Mouse (Mus musculus): ENCODE measurements at regions not wholly inside any gene's neighbourhood (a gene's known extent, or its start where the extent isn't known, plus 50 kb on each side); places are given as distances from the start of the nearest gene placed in this dataset.
"Not testable (repeated sequence)": the region's sequence is repeated elsewhere in the genome, so short reads cannot be mapped to it uniquely, and the experiment has no call there.

- no peak for DNase-seq (ENCODE audit: low read depth, low spot score)
- no peaks in the 10 kb centered on the region for H3K36me3 ChIP-seq (ENCODE audit: control insufficient read depth, insufficient read depth, low read length, poor library complexity, severe bottlenecking)
- H3K27me3 ChIP-seq (ENCODE audit: control insufficient read depth, insufficient read depth, low read length, poor library complexity, severe bottlenecking) = no peaks in the 10 kb centered on the region
Measured at GRCm38 (mm10) chr3:79002173-79002848, 284.0 kb downstream of the Rapgef2 start.

- Histone ChIP-seq H3K36me3 (ENCODE audit: control insufficient read depth, insufficient read depth, low read length, poor library complexity, severe bottlenecking) (no peaks in the 10 kb centered on the region), H3K27me3 (ENCODE audit: control insufficient read depth, insufficient read depth, low read length, poor library complexity, severe bottlenecking) (no peaks in the 10 kb centered on the region)
- no peak for DNase-seq (ENCODE audit: low read depth, low spot score)
Measured at GRCm38 (mm10) chr3:79001754-79002153, 284.6 kb downstream of the Rapgef2 start.

- Histone ChIP-seq H3K27me3 (ENCODE audit: control insufficient read depth, insufficient read depth, low read length, poor library complexity, severe bottlenecking) (no peaks in the 10 kb centered on the region), H3K36me3 (ENCODE audit: control insufficient read depth, insufficient read depth, low read length, poor library complexity, severe bottlenecking) (no peaks in the 10 kb centered on the region)
- DNase-seq (ENCODE audit: low read depth, low spot score) = no peak
Measured at GRCm38 (mm10) chr3:79000293-79000692, 286.0 kb downstream of the Rapgef2 start.

GRCm38 (mm10) chr3:78999803-79000202 is 286.5 kb downstream of the Rapgef2 start:
- no peak for DNase-seq (ENCODE audit: low read depth, low spot score)
- no peaks in the 10 kb centered on the region for H3K36me3 ChIP-seq (ENCODE audit: control insufficient read depth, insufficient read depth, low read length, poor library complexity, severe bottlenecking)

GRCm38 (mm10) chr3:78988120-78988519 is 298.2 kb downstream of the Rapgef2 start:
- H3K27me3 ChIP-seq (ENCODE audit: control insufficient read depth, insufficient read depth, low read length, poor library complexity, severe bottlenecking) = no peaks in the 10 kb centered on the region
- H3K36me3 ChIP-seq (ENCODE audit: control insufficient read depth, insufficient read depth, low read length, poor library complexity, severe bottlenecking) = no peaks in the 10 kb centered on the region
- DNase-seq (ENCODE audit: low read depth, low spot score) = no peak

More at GRCm38 (mm10) chr3:78999803-79000202, 286.5 kb downstream of the Rapgef2 start:
- H3K27me3 ChIP-seq (ENCODE audit: control insufficient read depth, insufficient read depth, low read length, poor library complexity, severe bottlenecking) = no peaks in the 10 kb centered on the region

- H3K27me3 ChIP-seq (ENCODE audit: control insufficient read depth, insufficient read depth, low read length, poor library complexity, severe bottlenecking) = no peaks in the 10 kb centered on the region
- no peak for DNase-seq (ENCODE audit: low read depth, low spot score)
- H3K36me3 ChIP-seq (ENCODE audit: control insufficient read depth, insufficient read depth, low read length, poor library complexity, severe bottlenecking) = no peaks in the 10 kb centered on the region
Measured at GRCm38 (mm10) chr3:78986726-78987125, 299.6 kb downstream of the Rapgef2 start.

- no peak for DNase-seq (ENCODE audit: low read depth, low spot score)
- H3K27me3 ChIP-seq (ENCODE audit: control insufficient read depth, insufficient read depth, low read length, poor library complexity, severe bottlenecking) = no peaks in the 10 kb centered on the region
- no peaks in the 10 kb centered on the region for H3K36me3 ChIP-seq (ENCODE audit: control insufficient read depth, insufficient read depth, low read length, poor library complexity, severe bottlenecking)
Measured at GRCm38 (mm10) chr3:78981057-78981456, 305.3 kb downstream of the Rapgef2 start.

GRCm38 (mm10) chr3:78978781-78979180 is 307.5 kb downstream of the Rapgef2 start:
- no peaks in the 10 kb centered on the region for H3K27me3 ChIP-seq (ENCODE audit: control insufficient read depth, insufficient read depth, low read length, poor library complexity, severe bottlenecking)
- DNase-seq (ENCODE audit: low read depth, low spot score) = no peak
- H3K36me3 ChIP-seq (ENCODE audit: control insufficient read depth, insufficient read depth, low read length, poor library complexity, severe bottlenecking) = no peaks in the 10 kb centered on the region

GRCm38 (mm10) chr3:78966683-78967549 is 319.4 kb downstream of the Rapgef2 start:
- H3K36me3 ChIP-seq (ENCODE audit: control insufficient read depth, insufficient read depth, low read length, poor library complexity, severe bottlenecking); H3K27me3 ChIP-seq (ENCODE audit: control insufficient read depth, insufficient read depth, low read length, poor library complexity, severe bottlenecking): not testable (repeated sequence)
- peak; percentile 6 for DNase-seq (ENCODE audit: low read depth, low spot score)

- H3K27me3 ChIP-seq (ENCODE audit: control insufficient read depth, insufficient read depth, low read length, poor library complexity, severe bottlenecking) = no peaks in the 10 kb centered on the region; the same call in 1 of the 2 replicates
- no peak for DNase-seq (ENCODE audit: low read depth, low spot score)
- no peaks in the 10 kb centered on the region for H3K36me3 ChIP-seq (ENCODE audit: control insufficient read depth, insufficient read depth, low read length, poor library complexity, severe bottlenecking)
Measured at GRCm38 (mm10) chr3:78964231-78964858, 322.0 kb downstream of the Rapgef2 start.

- peak; percentile 67 for DNase-seq (ENCODE audit: low read depth, low spot score)
- no peaks in the 10 kb centered on the region for H3K36me3 ChIP-seq (ENCODE audit: control insufficient read depth, insufficient read depth, low read length, poor library complexity, severe bottlenecking)
- H3K27me3 ChIP-seq (ENCODE audit: control insufficient read depth, insufficient read depth, low read length, poor library complexity, severe bottlenecking) = no peaks in the 10 kb centered on the region; the same call in 1 of the 2 replicates
Measured at GRCm38 (mm10) chr3:78958781-78959180, 327.5 kb downstream of the Rapgef2 start.

GRCm38 (mm10) chr3:78955364-78955763 is 331.0 kb downstream of the Rapgef2 start:
- H3K27me3 ChIP-seq (ENCODE audit: control insufficient read depth, insufficient read depth, low read length, poor library complexity, severe bottlenecking) = no peaks in the 10 kb centered on the region
- no peaks in the 10 kb centered on the region for H3K36me3 ChIP-seq (ENCODE audit: control insufficient read depth, insufficient read depth, low read length, poor library complexity, severe bottlenecking)
- no peak for DNase-seq (ENCODE audit: low read depth, low spot score)

GRCm38 (mm10) chr3:78949385-78949784 is 336.9 kb downstream of the Rapgef2 start:
- H3K36me3 ChIP-seq (ENCODE audit: control insufficient read depth, insufficient read depth, low read length, poor library complexity, severe bottlenecking); DNase-seq (ENCODE audit: low read depth, low spot score): not testable (repeated sequence)

GRCm38 (mm10) chr3:78948700-78949099 is 337.6 kb downstream of the Rapgef2 start:
- H3K36me3 ChIP-seq (ENCODE audit: control insufficient read depth, insufficient read depth, low read length, poor library complexity, severe bottlenecking) = no peaks in the 10 kb centered on the region
- no peaks in the 10 kb centered on the region for H3K27me3 ChIP-seq (ENCODE audit: control insufficient read depth, insufficient read depth, low read length, poor library complexity, severe bottlenecking)
- no peak for DNase-seq (ENCODE audit: low read depth, low spot score)

More at GRCm38 (mm10) chr3:78949385-78949784, 336.9 kb downstream of the Rapgef2 start:
- not testable (repeated sequence) for H3K27me3 ChIP-seq (ENCODE audit: control insufficient read depth, insufficient read depth, low read length, poor library complexity, severe bottlenecking)

GRCm38 (mm10) chr3:78948171-78948570 is 338.1 kb downstream of the Rapgef2 start:
- peak; percentile 68 for DNase-seq (ENCODE audit: low read depth, low spot score)
- no peaks in the 10 kb centered on the region for H3K36me3 ChIP-seq (ENCODE audit: control insufficient read depth, insufficient read depth, low read length, poor library complexity, severe bottlenecking)
- H3K27me3 ChIP-seq (ENCODE audit: control insufficient read depth, insufficient read depth, low read length, poor library complexity, severe bottlenecking) = no peaks in the 10 kb centered on the region
